Mouse (Mus musculus): Measurements from ENCODE around the gene Ranbp2. TPM values are rescaled to one million over a fixed set of nuclear protein-coding genes. Genes with fewer than 3 reads are reported as not detected.

Gene Ranbp2
- total and polyA plus RNA-seq, 3 experiments: 45.0 to 56.3 (median 53.4) TPM

- Histone ChIP-seq H3K9ac (ENCODE audit: insufficient read depth, low read depth) (no peak overlapping the region), H3K4me2 (ENCODE audit: insufficient read depth, low read depth, poor library complexity, severe bottlenecking) (no peak overlapping the region), H3K4me1 (ENCODE audit: control insufficient read depth in 1 of 2, insufficient read depth in 2 of 2) (peaks cover 0 to 3% of the 10 kb centered on the region in 2 experiments; a peak in 1 of 4 replicates), H3K27me3 (replicated peaks) (no peaks in the 10 kb centered on the region), H3K27ac (ENCODE audit: insufficient read depth, low read depth) (no peak overlapping the region), H3K79me2 (replicated peaks; ENCODE audit: control insufficient read depth, extremely low read depth, insufficient read depth, poor library complexity, severe bottlenecking) (0 out of 2 replicates have a peak, but pooled peaks cover 3% of the 10 kb centered on the region), H3K4me3 (replicated peaks in 1 of 3; ENCODE audit: low read depth in 2 of 3, low read length in 2 of 3, poor library complexity in 1 of 3) (no peak overlapping the region), H3K36me3 (replicated peaks in 1 of 2; ENCODE audit: control insufficient read depth in 1 of 2, insufficient read depth in 1 of 2, low read length in 1 of 2) (peaks cover 39 to 89% of the 10 kb centered on the region in 2 experiments), H3K9me3 (replicated peaks; ENCODE audit: low read length) (no peaks in the 10 kb centered on the region)
- TF ChIP-seq RCOR1 (conservative IDR thresholded peaks at IDR 0.05; ENCODE audit: low read depth, low read length) (no peak), NELFE (IDR thresholded peaks at IDR 0.05; ENCODE audit: low read depth, low read length) (no peak), MYC (IDR thresholded peaks at IDR 0.05; ENCODE audit: low read depth, low read length) (no peak), CHD1 (IDR thresholded peaks at IDR 0.05; ENCODE audit: low read depth, low read length) (no peak), MAFK (IDR thresholded peaks at IDR 0.05; ENCODE audit: insufficient replicate concordance, low read length) (no peak)
- peak; percentile 9 for DNase-seq (ENCODE audit: extremely low read depth)
- dilution Hi-C loops (cut with MboI; ENCODE audit: extremely low pct_ligation_motif_present, extremely low pct_unique_long_range_greater_than_20kb, low sequenced_read_pairs) (no loop called here), in situ Hi-C loops (cut with MboI; ENCODE audit: low pct_ligation_motif_present, low pct_unique_long_range_greater_than_20kb, low sequenced_read_pairs) (no loop called here)
These were observed 28.3 kb upstream of the Ranbp2 start for GRCm38 (mm10) chr10:58418290-58418971.

- Histone ChIP-seq H3K36me3 (replicated peaks in 1 of 2; ENCODE audit: control insufficient read depth in 1 of 2, insufficient read depth in 1 of 2, low read length in 1 of 2) (peaks cover 15 to 33% of the 10 kb centered on the region in 2 experiments), H3K79me2 (replicated peaks; ENCODE audit: control insufficient read depth, extremely low read depth, insufficient read depth, poor library complexity, severe bottlenecking) (no peaks in the 10 kb centered on the region), H3K4me2 (ENCODE audit: insufficient read depth, low read depth, poor library complexity, severe bottlenecking) (no peak overlapping the region), H3K9me3 (replicated peaks; ENCODE audit: low read length) (no peaks in the 10 kb centered on the region), H3K27me3 (replicated peaks) (no peaks in the 10 kb centered on the region), H3K4me3 (replicated peaks in 1 of 3; ENCODE audit: low read depth in 2 of 3, low read length in 2 of 3, poor library complexity in 1 of 3) (no peak overlapping the region), H3K4me1 (ENCODE audit: control insufficient read depth in 1 of 2, insufficient read depth in 2 of 2) (peaks cover 4 to 6% of the 10 kb centered on the region in 2 experiments; a peak in 2 of 4 replicates), H3K9ac (ENCODE audit: insufficient read depth, low read depth) (no peak overlapping the region), H3K27ac (ENCODE audit: insufficient read depth, low read depth) (no peak overlapping the region)
- no peak for TF ChIP-seq PAX5 (IDR thresholded peaks at IDR 0.05; ENCODE audit: low read length)
- no peak for TF ChIP-seq USF1 (IDR thresholded peaks at IDR 0.05; ENCODE audit: low read depth, low read length)
- TF ChIP-seq RCOR1 (conservative IDR thresholded peaks at IDR 0.05; ENCODE audit: low read depth, low read length): no peak
- no peak for TF ChIP-seq ZC3H11A (IDR thresholded peaks at IDR 0.05; ENCODE audit: low read depth, low read length)
- no peak for TF ChIP-seq ZKSCAN1 (IDR thresholded peaks at IDR 0.05; ENCODE audit: borderline replicate concordance, low read depth, low read length)
- no peak for TF ChIP-seq USF2 (conservative IDR thresholded peaks at IDR 0.05; ENCODE audit: low read depth, low read length)
- no peak for TF ChIP-seq ZMIZ1 (IDR thresholded peaks at IDR 0.05; ENCODE audit: low read depth, low read length)
- TF ChIP-seq CHD2 (IDR thresholded peaks at IDR 0.05; ENCODE audit: low read length): no peak
- dilution Hi-C loops (cut with MboI; ENCODE audit: extremely low pct_ligation_motif_present, extremely low pct_unique_long_range_greater_than_20kb, low sequenced_read_pairs) (no loop called here), in situ Hi-C loops (cut with MboI; ENCODE audit: low pct_ligation_motif_present, low pct_unique_long_range_greater_than_20kb, low sequenced_read_pairs) (no loop called here)
- no peak for DNase-seq (ENCODE audit: extremely low read depth)
These were observed 18.8 kb upstream of the Ranbp2 start for GRCm38 (mm10) chr10:58427930-58428329.

- H3K27me3 ChIP-seq (replicated peaks): no peaks in the 10 kb centered on the region
- no peaks in the 10 kb centered on the region for H3K9me3 ChIP-seq (replicated peaks; ENCODE audit: low read length)
- peaks cover 35% of the 10 kb centered on the region for H3K79me2 ChIP-seq (replicated peaks; ENCODE audit: control insufficient read depth, extremely low read depth, insufficient read depth, poor library complexity, severe bottlenecking)
- peak; percentile 35 for DNase-seq (ENCODE audit: extremely low read depth)
- peaks cover 0 to 2% of the 10 kb centered on the region in 2 experiments for H3K36me3 ChIP-seq (replicated peaks in 1 of 2; ENCODE audit: control insufficient read depth in 1 of 2, insufficient read depth in 1 of 2, low read length in 1 of 2)
- peak overlapping the region; percentile 58; the same call in 1 of the 2 replicates for H3K27ac ChIP-seq (ENCODE audit: insufficient read depth, low read depth)
- TF ChIP-seq ZC3H11A (IDR thresholded peaks at IDR 0.05; ENCODE audit: low read depth, low read length): no peak
- no peak for TF ChIP-seq IRF4 (IDR thresholded peaks at IDR 0.05; ENCODE audit: low read depth, low read length)
- TF ChIP-seq MXI1 (IDR thresholded peaks at IDR 0.05; ENCODE audit: low read depth, low read length): no peak
- TF ChIP-seq JUN (IDR thresholded peaks at IDR 0.05; ENCODE audit: insufficient read depth, low read depth, low read length): no peak
- TF ChIP-seq MAZ (IDR thresholded peaks at IDR 0.05; ENCODE audit: low read depth, low read length): no peak
- TF ChIP-seq EP300 (IDR thresholded peaks at IDR 0.05; ENCODE audit: low read length): no peak
- TF ChIP-seq TBP (conservative IDR thresholded peaks at IDR 0.05; ENCODE audit: low read depth, low read length): no peak
- H3K4me2 ChIP-seq (ENCODE audit: insufficient read depth, low read depth, poor library complexity, severe bottlenecking): peak overlapping the region; percentile 92
- dilution Hi-C loops (cut with MboI; ENCODE audit: extremely low pct_ligation_motif_present, extremely low pct_unique_long_range_greater_than_20kb, low sequenced_read_pairs) (no loop called here), in situ Hi-C loops (cut with MboI; ENCODE audit: low pct_ligation_motif_present, low pct_unique_long_range_greater_than_20kb, low sequenced_read_pairs) (no loop called here)
- H3K9ac ChIP-seq (ENCODE audit: insufficient read depth, low read depth): peak overlapping the region; percentile 82
- H3K4me1 ChIP-seq (ENCODE audit: control insufficient read depth in 1 of 2, insufficient read depth in 2 of 2): peaks cover 0 to 25% of the 10 kb centered on the region in 2 experiments; a peak in 3 of 4 replicates
- H3K4me3 ChIP-seq (replicated peaks in 1 of 3; ENCODE audit: low read depth in 2 of 3, low read length in 2 of 3, poor library complexity in 1 of 3): peak overlapping the region; percentile 92 to 93 (median 93)
These were observed 870 bp upstream of the Ranbp2 start for GRCm38 (mm10) chr10:58445850-58446249.
